Mouse (Mus musculus) layer of hippocampus, adult 9-10 months (tissue): Measurements from ENCODE around the gene Aqp6.

ENCODE experiments used
- DNase-seq: peaks from one replicate; pipeline ENCODE4 v3.0.0; 2022; ENCODE audit warnings: low spot score

The Aqp6 gene

DNA sequence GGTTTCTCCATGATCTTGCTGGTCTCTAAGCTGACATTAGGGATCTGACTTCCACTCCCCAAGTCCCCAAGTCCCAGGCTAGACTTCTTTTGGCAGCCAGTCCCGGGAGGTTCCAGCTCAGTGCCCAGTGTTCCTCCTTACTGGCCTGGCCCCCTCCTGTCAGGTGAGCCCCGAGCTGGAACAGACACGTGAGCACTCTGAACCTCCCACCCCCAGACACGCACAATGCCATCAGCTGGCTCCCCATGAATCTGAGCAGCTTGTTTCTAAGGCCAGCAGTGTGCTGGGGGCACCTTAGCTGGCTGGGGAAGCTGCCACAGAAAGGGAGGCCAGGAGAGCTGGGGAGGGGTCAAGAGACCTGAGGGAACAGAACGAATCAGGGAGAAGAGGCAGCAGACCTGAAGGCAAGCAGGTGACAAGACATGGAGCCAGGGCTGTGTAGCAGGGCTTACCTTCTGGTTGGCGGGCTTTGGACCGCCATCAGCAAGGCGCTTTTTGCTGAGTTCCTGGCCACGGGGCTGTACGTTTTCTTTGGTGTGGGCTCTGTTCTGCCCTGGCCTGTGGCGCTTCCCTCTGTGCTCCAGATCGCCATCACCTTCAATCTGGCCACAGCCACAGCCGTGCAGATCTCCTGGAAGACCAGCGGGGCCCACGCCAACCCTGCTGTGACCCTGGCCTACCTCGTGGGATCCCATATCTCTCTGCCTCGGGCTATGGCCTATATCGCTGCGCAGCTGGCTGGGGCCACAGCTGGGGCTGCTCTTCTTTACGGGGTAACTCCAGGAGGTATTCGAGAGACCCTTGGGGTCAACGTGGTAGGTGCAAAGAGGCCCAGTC, at the start of gene Aqp6:
Gene Aqp6 (plus strand): TSS at position 415 of the 837 bp plus-strand sequence.
- DNase-seq, result no peak

DNA sequence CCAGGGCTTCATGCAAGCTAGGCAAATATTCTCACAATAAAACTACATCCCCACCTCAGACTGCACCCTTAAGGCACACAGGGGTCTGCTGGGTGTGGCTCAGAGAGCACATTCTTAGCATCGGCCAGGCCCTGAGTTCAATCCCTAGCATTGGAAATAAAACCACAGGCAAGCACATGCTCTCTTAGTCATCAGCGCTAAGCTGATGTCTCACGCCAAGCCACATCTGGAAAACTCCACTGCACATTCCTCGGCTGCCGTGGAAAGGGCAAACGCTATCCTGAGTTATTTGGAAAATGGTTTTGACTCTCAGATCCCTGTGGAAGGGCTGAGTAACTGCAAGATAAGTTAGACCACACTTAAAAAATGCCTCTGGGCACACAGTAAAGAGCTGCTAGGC, 47.4 kb upstream of the Aqp6 start:
- no peak for DNase-seq

DNA sequence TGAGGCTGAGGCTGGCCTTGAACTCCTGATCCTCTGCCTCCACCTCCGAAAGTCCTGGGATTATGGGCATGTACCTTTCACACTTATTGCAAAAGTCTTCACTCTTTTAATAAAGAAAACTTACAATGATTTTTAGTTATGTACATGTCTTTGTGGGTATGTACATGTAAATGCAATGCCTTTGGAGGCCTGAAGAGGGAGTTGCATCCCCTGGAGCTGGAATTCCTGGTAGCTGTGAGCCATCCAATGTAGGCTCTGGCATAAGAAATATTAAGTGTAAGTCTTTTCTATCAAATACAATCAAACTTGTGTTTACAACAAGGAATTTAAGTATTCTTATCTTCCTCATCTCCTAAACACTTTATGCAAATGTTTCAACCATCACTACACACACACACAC, 42.3 kb upstream of the Aqp6 start:
- no peak for DNase-seq

DNA sequence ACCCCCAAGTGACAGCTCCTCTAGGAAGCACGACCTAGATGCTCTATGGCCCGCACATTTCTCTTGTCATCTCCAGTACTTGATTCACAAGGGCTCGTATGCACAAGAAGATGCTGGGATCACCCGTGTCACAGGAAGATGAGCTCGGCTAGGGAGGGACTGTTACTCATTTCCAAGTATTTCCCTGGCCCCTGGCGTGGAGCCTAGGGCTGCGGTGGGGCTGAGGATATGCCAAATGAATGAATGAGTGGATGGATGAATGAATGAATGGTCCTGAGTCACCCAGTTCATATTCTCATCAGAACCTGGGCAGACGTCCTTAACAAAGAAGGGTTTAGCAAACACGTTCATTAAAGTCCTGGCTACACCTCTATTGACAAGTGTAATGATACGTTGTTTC, 41.0 kb upstream of the Aqp6 start:
- no peak for DNase-seq

DNA sequence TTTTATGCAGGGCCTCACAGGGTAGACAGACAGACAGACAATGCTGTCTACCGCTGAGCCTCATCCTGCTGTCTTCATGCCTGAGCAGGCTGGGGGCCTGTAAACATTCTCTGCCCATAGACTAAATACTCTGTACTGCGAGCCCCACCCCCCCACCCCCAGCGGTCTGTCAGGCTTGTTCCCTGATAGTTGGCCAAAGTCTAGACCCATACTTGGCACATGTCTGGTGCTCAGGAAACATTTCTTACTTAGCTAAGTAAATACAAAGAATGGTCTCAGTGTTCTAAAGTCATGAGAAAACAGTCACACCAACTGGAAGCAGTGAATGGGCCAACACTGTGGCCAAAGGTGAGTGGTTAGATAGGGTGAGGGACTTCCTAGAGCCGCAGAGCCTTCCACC, 33.8 kb upstream of the Aqp6 start:
- no peak for DNase-seq

DNA sequence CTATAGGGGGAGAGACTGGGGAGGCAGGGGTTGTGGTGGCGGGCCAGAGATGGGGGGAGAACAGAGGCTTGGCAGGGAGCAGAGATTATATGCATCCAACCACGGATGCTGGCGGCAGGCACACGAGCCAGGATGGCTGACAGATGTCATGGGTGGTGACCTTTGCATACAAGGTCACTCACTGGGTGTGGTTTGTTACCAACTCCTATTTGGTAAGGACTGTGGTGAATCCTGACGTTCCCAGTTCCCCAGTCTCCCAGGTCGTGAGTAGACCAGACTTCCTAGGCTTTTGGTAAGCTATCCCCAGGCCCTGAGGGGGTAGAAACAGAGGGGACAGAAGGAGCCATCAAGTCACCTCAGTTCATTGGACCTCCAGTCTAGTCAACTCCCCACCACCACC, 32.5 kb upstream of the Aqp6 start:
- no peak for DNase-seq

DNA sequence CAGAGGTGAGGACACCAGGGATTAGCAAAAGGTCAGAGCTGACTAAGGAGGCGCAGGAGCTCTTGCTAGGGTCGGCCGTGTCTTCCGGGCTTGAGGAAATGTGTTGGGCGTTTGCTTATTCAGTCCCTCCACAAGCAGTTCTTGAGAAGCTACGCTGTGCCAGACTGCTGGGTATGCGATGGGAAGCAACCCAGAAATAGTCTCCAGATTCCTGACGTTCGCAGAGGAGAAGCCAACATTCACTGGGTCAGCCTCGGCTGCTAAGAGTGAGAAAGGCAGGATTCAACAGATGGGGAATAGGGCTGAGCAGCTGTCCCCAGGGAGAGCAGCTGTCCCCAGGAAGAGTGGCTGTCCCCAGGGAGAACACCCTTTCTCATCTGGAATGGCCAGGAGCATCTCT, 32.1 kb upstream of the Aqp6 start:
- DNase-seq, result no peak

DNA sequence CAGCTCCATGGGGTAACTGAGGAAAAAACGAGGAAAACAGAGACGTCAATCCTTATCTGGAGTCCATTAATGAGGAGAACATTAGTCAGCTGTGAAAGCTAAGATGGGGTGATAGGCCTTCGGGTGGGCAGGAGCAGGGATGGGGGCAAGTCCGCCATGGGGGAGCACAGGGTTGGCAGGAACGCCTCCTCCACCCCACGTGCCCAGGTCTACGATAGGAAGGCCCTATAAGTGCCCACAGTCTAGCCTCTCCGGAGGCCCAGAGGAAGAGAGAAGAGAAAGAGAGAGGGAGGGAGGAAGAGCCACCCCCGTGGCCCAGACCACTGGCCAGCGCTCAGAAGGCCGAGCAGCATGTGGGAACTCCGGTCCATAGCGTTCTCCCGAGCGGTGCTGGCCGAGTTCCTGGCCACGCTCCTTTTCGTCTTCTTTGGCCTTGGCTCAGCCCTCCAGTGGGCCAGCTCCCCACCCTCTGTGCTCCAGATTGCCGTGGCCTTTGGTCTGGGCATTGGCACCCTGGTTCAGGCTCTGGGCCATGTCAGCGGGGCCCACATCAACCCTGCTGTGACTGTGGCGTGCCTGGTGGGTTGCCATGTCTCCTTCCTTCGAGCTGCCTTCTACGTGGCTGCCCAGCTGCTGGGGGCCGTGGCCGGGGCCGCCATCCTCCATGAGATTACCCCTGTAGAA, 22.3 kb upstream of the Aqp6 start, which contains the start of gene Aqp2:
Gene Aqp2 (plus strand): TSS at position 254 of the 684 bp plus-strand sequence.
- DNase-seq, result no peak

DNA sequence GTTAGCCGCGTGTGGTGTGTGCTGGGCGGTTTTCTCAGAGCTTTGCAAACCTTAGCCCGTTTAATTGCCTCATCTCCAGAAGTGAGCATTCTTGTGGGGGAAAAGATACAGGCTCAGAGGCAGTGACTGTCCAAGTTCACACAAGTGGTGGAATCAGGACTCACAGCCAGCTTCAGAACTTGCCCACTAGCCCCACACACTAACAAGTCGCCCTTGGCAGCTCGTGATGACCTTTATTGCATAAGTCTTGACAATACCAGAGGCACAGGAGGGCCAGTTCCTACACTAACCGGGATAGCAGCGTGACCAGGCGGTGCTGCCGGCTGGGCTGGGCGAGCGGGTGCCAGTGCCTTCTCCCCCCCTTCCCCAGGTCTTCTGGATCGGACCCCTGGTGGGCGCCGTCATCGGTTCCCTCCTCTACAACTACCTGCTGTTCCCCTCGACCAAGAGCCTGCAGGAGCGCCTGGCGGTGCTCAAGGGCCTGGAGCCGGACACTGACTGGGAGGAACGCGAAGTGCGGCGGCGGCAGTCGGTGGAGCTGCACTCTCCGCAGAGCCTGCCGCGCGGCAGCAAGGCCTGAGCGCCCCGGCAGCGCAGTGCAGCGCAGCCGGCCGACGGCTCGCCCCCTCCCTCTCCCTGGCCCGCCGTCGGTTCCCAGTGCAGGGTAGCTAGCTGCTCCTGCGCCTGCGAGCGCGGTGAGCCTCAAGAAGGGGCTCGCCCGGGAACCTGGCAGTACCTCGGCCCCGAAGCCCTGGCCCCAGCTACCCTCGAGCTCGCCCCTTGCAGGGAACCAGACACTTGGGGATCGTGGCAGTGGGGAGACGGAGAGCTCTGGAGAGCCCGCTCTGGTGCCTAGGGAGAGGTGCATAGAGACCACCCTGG, 17.5 kb upstream of the Aqp6 start:
- no peak for DNase-seq

DNA sequence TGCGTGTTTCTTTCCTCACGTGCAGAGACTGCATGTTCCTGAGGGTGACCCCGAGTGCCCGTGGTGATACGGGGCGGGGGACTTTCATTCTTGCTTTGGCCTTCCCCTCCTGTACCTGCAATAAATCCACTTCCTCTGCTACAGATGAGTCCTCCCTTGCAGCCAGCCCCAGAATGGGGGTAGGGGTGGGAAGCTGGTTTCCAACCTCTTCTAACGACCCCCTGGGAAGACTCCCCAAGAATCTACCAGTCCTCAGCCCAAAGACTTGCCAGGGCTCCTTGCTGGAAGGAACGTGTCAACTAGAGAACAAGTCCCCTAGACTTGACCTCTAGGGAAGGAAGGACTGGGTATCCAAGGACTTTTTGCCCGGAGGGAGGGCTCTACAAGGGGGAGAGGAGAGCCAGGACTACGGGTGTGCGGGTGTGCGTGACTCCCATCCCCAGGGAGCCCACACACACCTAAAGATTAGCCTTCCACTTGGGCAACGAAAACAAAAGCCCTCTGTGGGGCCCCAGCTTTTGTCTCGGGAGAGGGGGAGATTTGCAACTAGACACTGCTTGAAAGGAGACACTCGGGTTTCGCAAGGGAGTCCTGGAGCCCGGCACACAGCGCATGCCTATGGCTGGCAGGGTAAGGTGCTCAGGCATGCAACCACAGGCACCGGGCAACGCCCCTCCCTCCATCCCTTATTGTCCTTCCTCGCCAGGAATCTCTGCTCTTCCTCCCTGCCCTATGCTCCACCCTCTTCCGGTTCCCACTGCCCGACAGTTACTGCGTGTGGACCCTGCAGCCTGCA, 16.6 kb upstream of the Aqp6 start:
- DNase-seq, result no peak

DNA sequence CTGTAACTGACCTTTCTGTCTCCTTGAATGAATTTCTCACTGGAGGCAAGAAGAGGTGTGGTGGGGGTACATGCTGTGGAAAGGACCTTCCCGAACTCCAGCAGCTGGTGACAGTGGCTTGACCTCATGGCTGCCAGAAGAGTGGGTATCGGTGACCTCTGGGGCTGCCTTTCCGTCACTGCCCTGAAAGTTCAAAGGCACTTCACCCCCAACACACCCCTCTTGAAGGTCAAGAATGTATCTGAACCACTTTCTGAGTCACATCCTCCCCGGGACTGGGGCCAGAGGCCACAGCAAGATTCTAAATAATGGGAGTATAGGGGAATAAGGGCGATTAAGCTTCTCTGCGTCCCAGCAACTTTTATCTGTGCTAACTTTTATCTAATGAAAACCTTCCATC, 15.5 kb upstream of the Aqp6 start:
- no peak for DNase-seq

DNA sequence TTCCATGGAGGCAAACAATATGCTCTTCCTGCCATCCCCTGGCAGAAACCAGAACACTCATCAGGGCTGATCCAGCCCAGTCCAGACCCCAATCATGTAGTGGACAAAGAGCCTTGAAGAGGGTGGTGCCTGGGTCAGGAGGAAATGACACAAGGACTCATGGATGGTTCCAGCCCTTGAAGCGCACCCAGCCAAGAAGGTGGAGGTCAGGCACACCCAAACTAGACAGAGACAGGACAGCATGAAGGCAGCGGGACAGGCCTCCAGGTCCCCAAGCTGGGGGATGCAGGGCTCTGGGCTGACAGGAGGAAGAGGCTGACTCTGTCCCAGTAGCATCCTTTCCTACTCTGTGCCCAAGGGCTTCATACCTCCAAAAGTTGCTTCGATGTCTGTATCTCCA, 14.7 kb upstream of the Aqp6 start:
- no peak for DNase-seq

DNA sequence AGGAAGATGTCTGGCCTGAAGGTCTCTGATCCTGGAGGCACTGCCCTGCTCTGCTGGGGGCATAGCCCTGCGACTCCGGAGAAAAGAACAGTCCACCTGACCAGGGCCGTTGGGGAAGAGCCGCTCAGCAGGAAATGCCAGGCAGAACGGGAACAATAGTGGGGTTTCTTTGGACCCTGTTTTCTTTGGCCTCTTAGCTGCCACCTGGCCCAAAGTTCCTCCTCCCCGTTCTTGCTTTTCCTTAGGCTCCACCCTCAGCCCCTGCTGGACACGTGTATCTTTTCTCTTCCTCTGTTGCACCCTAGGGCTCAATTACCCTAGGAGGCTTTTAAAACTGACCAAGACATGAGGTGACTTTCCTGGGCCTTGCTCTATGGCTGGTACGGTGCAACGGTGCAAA, 12.0 kb upstream of the Aqp6 start:
- DNase-seq, result no peak

DNA sequence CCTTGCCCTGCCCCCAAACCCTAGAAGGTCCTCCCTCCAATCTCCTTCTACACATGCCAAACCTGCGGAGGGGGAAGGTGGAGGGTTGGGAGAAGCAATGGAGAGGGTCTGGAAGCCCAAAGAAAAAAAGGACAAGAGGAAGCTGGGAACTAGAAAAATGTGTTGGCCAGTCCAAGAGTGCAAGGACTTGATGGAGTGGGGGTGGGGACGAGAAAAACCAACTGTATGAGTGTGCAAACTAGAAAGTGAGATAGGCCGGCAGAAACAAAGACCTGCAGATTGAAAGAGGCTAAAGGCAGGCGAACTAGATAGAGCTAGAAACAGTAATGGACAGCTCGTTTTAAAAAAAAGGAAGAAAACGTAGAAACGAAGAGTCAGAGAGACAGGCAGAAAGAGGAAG, 11.5 kb upstream of the Aqp6 start:
- DNase-seq, result no peak

DNA sequence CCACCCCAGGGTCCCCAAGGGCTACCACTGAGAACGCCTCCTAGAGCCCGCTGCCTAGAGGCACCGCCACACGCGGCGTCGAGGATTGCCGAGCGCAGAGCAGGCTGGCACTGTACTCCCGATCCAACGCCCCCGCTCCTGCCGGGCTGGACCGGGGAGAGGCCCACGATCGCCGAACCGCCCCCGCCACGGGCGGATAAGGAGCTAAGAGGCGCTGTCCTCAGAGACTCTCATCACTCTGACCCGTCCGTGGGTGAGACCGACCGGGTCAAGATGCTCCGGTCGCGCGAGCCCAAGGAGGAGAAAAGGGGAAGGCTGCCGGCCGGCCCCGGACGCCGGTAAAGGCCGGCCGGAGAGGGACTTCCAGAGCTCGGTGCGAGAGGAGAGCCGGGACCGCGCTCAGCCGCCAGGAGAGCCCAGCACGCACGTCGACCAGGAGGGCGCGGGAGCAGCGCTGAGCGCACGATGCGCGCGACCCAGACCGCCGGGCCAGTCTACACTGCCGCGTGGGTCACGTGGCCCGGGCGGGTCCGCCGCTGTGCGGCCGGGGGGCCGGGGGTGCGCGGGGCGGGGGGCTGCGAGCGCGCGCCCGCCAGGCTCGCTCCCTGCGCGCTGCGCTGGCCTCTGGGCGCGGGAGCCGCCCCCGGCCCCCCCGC, 10.6 kb upstream of the Aqp6 start, which contains the start of gene Aqp5:
Gene Aqp5 (plus strand): TSS at position 354 of the 656 bp plus-strand sequence.
- no peak for DNase-seq

DNA sequence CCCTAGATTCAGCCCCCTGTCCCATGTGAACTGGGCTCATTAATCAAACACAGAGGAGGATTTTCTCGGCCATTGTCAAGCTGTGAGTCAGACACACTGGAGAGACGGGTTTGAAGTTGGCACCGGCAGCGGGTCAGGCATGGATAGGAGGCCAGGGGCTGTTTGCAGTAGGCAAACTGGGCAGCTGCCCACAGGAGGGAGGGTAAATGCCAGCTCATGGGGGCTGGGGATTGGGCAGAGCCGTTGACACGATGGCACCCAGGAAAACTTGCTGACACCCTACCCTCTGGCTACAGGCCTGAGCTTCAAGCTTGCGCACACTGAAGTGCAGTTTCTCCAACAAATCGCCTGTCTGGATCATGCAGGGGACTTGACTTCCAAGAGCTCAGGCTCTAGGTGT, 9.0 kb upstream of the Aqp6 start:
- no peak for DNase-seq

DNA sequence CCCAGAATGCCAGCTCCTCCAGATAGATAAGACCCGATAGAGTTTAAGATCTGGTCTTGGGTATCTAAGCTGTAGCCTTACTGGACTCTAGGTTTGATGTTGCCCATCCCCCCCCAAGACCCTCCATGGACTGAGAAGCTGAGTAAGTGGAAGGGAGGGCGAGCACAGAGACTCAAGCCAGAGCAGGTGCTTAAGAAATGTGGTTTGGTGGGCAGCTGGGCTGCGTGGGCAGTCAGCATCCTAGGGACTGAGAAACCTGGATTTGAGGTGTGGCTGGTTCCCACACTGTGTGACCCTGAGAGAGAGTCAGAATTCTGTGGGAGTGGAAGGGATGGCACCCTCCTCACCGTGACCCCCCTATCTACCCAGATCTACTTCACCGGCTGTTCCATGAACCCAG, 8.3 kb upstream of the Aqp6 start:
- no peak for DNase-seq

DNA sequence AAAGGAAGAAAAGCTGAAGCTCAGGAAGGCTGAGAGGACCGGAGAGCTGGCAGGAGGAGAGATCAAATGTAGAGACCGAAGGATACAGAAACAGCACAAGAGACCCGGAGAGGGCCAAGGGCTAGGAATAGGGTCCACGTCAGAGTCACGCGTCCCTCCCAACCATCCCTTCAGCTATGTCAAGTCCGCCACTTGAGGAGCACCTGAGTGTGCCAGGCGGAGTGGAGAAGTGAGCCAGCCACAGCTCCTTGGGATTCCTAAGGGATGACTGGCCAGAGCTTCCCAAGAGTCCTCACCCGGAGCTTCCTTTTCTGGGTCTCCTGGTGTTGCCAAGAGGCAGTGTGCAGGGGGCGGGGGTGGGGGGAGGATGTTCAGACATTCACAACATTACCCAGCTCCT, 6.2 kb upstream of the Aqp6 start:
- DNase-seq, result no peak

DNA sequence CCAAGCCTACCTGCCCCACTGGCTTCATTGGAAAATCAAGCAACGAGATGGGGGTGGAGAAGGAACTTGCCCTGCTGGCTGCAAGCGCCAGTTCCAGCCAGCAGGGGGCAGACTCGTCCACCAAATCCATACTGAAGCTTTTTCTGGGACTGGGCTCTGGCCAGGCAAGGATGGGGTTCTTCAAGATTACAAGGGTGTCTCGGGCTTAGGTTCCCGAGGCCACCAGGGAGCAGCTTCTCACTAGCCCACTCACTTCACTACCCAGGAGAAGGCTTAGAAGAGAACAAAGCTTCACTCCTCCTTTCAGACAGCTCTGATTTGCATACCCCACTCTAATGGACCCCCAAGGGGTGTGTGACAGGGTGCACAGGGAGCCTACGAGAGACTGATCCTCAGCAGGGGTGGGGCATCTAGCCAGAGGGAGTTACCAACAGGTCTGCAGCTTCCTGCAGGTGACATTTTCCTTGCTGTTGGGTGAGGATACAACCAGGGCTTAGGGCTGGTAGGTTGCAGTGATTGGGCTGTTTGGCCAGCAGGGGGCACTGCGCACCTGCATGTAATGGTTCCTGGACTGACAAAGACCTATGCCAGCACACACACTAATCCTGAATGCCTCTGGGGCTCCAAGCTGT, 5.0 kb upstream of the Aqp6 start:
- DNase-seq, result peak; percentile 84

DNA sequence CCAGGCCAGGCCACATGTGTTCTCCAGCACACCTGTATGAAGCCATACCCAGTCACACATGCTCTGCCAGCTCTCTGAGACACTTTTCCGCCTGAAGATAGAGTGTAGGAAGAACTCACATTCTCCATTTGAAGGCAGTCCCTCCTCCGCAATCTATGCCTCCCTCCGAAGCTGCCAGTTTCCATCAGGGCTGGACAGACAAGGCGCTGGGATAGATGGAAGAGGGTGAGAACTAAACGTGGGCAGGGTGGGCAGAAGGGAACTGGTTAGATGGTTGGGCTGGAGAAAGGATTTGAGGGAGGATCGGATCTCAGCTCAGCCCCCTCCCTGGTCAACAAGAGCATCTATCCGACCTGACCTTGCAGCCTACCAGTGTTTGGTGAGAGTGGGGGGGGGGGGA, 4.4 kb upstream of the Aqp6 start:
- no peak for DNase-seq

DNA sequence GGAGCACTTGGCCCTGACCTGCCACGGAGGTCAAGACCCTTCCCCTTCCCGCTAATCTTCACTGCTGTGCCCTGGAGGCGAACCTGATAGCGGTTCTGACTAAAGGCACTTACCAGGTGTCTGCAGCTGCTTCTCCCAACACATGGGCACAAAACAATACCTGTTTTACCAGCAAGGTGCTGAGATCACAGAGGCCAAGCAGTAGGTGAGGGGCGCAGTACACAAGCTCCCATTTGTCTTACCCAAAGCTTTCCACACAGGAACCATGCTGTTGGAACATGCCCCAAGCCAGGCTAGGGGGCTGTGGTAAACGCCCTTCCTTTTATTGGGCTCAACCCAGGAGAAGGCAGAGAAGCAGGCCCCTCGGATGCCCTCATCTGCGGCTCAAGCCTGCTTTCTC, 3.6 kb upstream of the Aqp6 start:
- no peak for DNase-seq
